Mouse (Mus musculus) B cell, adult (primary cell): ENCODE measurements around the gene Rnaseh2c. TPM values are rescaled to one million over a fixed set of nuclear protein-coding genes. Genes with fewer than 3 reads are reported as not detected.

Experiments
- total RNA-seq: library from RNA; stranded (reverse); gene quantifications from 4 replicates; pipeline ENCODE4 v1.2.4, GENCODE M21; 2023; ENCODE audit not compliant: inconsistent age

Gene Rnaseh2c
- 88.3 to 130 TPM (median 99.7 TPM) in 4 replicates for total RNA-seq

DNA sequence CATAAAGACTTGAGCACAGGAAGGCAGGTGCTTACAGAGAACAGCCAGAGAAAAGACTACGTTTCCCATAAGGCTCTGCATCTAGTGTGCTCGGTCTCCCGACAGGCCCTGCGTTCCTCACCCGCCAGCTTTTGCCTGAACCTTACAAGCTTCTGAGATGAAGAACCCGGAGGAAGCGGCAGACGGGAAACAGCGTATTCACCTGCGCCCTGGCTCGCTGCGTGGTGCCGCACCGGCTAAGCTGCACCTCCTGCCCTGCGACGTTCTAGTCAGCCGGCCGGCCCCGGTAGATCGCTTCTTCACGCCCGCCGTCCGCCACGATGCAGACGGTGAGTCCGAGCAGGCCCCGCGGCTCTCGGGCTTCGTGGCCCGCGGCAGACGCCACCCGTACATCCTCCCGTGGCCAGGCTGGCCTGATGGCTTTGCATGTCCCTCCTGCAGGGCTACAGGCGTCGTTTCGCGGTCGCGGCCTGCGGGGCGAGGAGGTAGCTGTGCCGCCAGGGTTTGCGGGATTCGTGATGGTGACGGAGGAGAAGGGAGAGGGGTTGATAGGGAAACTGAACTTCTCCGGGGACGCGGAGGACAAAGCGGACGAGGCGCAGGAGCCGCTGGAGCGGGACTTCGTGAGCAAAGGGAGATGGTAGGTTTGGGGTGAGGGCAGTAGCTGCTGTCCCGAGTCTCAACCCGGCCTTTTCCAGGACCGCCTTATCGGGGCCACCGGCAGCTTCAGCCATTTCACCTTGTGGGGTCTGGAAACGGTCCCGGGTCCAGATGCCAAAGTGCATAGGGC, at the start of gene Rnaseh2c:
TSS of gene Rnaseh2c (plus strand) at position 122 of the 790 bp plus-strand sequence.

DNA sequence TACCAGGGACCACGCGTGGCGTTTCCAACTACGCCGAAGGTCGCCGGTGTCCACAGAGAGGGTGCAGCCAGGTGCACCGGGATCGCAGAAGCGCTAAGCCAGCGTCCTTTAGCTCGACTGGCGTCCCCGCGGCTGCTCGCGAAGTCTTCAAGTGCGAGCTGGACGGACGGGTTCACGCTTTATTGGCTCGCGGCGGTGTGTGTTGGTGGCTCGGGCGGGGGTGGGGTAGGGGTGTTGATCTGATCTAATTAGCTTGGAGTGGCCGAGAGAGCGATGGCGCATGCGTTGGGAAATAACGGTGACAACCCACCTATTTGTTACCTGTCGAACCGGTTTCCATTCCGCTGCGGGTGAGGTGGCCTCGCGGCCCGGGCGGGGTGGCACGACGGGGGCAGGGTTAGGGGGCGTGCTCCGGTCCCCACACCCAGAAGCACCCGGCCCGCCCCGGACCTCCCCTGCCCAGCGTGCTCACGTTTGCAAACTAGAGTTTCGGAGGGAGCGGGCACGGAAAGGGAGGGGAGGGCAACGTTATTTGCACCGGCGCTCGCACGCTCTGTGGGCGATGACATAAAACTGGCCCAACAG, 41.1 kb upstream of the Rnaseh2c start, which contains the start of gene Ovol1:
TSS of gene Ovol1 (minus strand) at position 190 of the 585 bp plus-strand sequence.

DNA sequence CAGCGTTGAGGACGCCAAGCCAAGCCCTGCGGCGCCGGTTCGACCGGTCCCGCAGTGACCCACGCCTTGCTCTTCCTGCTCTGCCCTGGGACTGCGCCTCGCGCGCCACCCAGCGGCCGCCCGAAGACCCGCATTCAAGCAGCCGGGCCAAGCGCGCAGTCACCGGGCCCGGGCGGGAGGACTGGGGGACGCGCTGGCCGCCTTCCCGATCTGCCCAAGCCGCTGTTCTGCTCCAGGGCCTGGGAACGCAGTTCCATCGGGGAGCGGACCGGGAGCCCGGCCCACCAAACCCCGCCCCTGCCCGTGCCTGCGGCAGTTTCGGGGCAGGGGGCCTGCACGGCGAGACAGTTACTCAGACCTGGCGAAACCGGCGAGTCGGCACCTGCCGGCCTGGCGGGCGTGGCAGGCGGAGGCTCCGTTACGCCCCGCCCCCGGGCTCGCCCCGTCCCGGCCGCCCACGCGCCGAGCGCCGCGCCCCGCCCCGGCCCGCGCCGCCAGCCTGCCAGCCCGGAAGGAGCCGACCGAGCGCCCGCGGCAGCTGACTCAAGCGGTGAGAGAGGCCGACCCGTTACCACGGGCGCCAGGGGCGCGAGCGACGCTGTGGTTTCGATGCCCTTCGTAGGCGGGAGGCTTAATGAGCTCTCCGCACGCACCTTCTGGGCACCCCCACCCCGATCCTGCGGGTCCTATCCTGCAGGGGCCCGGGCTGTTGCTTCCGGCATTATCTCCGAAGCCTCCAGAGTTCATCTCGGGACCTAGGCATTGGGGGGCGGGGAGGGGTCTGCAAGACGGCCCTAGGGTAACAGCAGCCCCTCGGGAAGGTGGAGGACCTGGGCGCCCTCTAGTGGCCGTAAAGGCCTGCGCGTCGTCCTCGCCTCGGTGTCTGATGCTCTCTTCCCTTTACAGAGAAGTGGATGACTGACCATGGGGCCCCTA, 33.9 kb upstream of the Rnaseh2c start, which contains the start of gene Ap5b1:
TSS of gene Ap5b1 (plus strand) at position 492 of the 936 bp plus-strand sequence.

DNA sequence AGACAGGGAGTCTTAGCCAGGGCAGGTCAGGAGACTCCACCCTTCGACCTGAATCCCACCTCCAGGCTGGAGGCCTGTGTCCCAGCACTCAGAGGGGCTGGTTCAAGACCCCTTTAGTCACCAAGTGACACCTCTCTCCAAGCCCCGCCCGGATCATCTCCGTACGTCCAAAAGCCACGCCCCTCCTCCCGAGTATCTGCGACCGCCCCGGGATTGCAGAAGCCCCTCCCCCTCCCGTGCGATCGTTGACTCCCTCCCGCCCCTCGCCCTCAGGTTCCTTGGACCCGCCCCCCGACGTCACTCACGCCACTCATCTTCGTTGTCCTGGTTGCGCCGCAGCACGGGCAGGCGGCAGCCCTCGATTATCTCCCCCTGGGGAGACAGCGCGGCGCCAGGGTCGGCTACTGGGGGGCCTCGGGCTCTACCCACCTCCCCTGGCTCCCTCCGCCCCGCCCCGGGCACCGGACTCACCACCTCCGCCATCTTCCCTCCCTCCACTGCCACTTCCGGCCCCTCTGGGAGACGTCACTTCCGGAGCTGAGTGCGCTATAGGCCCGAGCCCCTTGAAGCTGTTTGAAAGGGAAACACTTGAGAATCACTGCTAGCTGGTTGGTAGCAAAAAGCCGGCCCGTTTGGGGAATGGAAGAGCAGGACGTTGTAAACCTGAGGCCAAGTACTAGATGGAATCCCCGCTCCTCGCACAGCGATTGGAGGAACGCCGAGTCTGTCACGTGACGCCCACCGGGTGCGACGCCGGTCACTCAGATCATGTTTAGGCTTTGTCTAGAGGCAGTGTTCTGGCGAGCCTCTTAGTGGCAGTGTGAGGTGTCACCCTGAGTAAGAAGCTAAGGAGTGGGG, 8.1 kb downstream of the Rnaseh2c start, which contains the start of gene Kat5:
TSS of gene Kat5 (minus strand) at position 691 of the 858 bp plus-strand sequence.

DNA sequence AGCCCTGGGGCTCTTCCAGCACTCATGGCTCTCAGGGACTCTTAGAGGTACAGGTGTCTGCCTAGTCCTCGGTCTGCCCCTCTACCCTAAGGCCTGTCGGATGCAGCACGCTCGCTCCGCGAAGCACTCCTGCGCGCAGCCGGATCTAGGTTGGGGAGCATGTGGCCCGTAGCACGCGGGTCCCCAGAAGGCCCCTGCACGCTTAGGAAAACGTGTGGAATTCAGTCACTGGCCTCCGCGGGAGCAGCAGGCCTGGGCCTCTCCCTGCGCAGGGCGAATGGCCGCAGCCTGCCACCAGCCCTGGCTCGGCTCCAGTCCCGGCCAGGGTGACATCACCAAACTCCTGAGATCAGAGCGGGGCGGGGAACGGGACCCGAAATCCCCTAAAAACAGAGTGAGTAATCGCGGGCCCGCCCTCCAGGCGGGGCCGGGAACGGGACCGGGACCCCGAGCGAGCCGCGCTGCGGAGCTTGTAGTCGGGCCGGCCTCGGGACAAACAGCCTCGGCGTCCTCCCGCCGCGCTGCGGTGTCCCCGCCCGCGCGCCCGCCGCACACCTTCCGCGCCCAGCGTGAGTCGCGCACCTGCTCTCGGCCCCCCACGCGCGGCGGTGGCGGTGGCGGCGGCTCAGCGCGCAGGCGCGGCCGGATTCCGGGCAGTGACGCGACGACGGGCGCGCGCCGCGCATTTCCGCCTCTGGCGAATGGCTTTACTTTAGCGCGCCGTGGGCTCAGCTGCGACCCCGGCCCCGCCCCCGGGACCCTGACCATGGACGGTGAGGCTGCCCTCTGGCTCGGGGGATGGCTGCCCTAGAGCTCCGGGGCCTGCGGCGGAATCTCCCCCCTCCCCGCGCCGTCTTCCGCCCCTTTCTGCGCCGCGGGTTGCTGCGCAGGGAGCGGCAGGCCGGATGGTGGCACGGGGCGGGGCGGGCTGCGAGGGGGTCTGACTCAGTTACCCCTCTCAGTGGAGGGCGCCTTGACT, 35.7 kb downstream of the Rnaseh2c start, which contains the start of gene Rela:
TSS of gene Rela (plus strand) at position 415 of the 979 bp plus-strand sequence.

Other genes with a start within 250 kb of the Rnaseh2c start
- 34.1 to 40.3 TPM (median 37.2 TPM) in 4 replicates for gene Eif1ad, start 235.1 kb upstream of the Rnaseh2c start, total RNA-seq
- gene Banf1, start 234.7 kb upstream of the Rnaseh2c start, total RNA-seq, result 90.5 to 106 TPM (median 95.8 TPM) in 4 replicates
- gene Sart1, start 213.2 kb upstream of the Rnaseh2c start, total RNA-seq, result 176 to 199 TPM (median 188 TPM) in 4 replicates
- not detected in 4 replicates for gene Tsga10ip, start 199.3 kb upstream of the Rnaseh2c start, total RNA-seq
- 168 to 181 TPM (median 171 TPM) in 4 replicates for gene Drap1, start 176.9 kb upstream of the Rnaseh2c start, total RNA-seq
- gene AI837181, start 176.7 kb upstream of the Rnaseh2c start, total RNA-seq, result 56.0 to 61.6 TPM (median 59.0 TPM) in 4 replicates
- 0.55 to 3.8 TPM (median 0.75 TPM) in 4 replicates for gene Fosl1, start 154.3 kb upstream of the Rnaseh2c start, total RNA-seq
- 2.8 to 3.3 TPM (median 3.0 TPM) in 4 replicates for gene Ccdc85b, start 144.0 kb upstream of the Rnaseh2c start, total RNA-seq
- gene Fibp, start 141.3 kb upstream of the Rnaseh2c start, total RNA-seq, result 107 to 110 TPM (median 109 TPM) in 4 replicates
- 0.90 to 2.0 TPM (median 1.3 TPM) in 4 replicates for gene Ctsw, start 133.4 kb upstream of the Rnaseh2c start, total RNA-seq
- gene Efemp2, start 127.9 kb upstream of the Rnaseh2c start, total RNA-seq, result 1.8 TPM in 1 of 4 replicates, not detected in the others
- 40.8 to 48.0 TPM (median 43.1 TPM) in 4 replicates for gene Mus81, start 113.5 kb upstream of the Rnaseh2c start, total RNA-seq
- gene Cfl1, start 111.4 kb upstream of the Rnaseh2c start, total RNA-seq, result 1,329 to 1,431 TPM (median 1,341 TPM) in 4 replicates
- 0.93 to 2.6 TPM (median 2.2 TPM) in 4 replicates for gene 1700020D05Rik, start 98.1 kb upstream of the Rnaseh2c start, total RNA-seq
- 7.9 to 10.5 TPM (median 9.1 TPM) in 4 replicates for gene Snx32, start 91.3 kb upstream of the Rnaseh2c start, total RNA-seq
- gene Ovol1, start 41.2 kb upstream of the Rnaseh2c start, total RNA-seq, result 0.27 TPM in 1 of 4 replicates, not detected in the others
- gene Ap5b1, start 33.8 kb upstream of the Rnaseh2c start, total RNA-seq, result 13.8 to 21.1 TPM (median 19.0 TPM) in 4 replicates
- 104 to 120 TPM (median 115 TPM) in 4 replicates for gene Kat5, start 8.4 kb downstream of the Rnaseh2c start, total RNA-seq
- 140 to 150 TPM (median 143 TPM) in 4 replicates for gene Rela, start 35.6 kb downstream of the Rnaseh2c start, total RNA-seq
- gene Sipa1, start 61.8 kb downstream of the Rnaseh2c start, total RNA-seq, result 618 to 650 TPM (median 632 TPM) in 4 replicates
- 52.6 to 59.1 TPM (median 55.7 TPM) in 4 replicates for gene Map3k11, start 86.9 kb downstream of the Rnaseh2c start, total RNA-seq
- 187 to 202 TPM (median 194 TPM) in 4 replicates for gene Pcnx3, start 87.0 kb downstream of the Rnaseh2c start, total RNA-seq
- not detected in 4 replicates for gene Kcnk7, start 102.5 kb downstream of the Rnaseh2c start, total RNA-seq
- 49.9 to 52.9 TPM (median 51.1 TPM) in 4 replicates for gene Ehbp1l1, start 124.4 kb downstream of the Rnaseh2c start, total RNA-seq
- 19.9 to 23.5 TPM (median 21.9 TPM) in 4 replicates for gene Fam89b, start 127.8 kb downstream of the Rnaseh2c start, total RNA-seq
- 0.24 to 0.45 TPM in 2 of 4 replicates, not detected in the others for gene Ltbp3, start 139.0 kb downstream of the Rnaseh2c start, total RNA-seq
- 74.4 to 97.3 TPM (median 80.0 TPM) in 4 replicates for gene Scyl1, start 169.5 kb downstream of the Rnaseh2c start, total RNA-seq